Mouse (Mus musculus): ENCODE measurements around the gene Mob3b. TPM values are rescaled to one million over a fixed set of nuclear protein-coding genes. Genes with fewer than 3 reads are reported as not detected.
"Not testable (repeated sequence)": the region's sequence is repeated elsewhere in the genome, so short reads cannot be mapped to it uniquely, and the experiment has no call there.

The Mob3b gene
- polyA plus RNA-seq, 1 experiment from 2014 or later: 8.5 TPM

DNA sequence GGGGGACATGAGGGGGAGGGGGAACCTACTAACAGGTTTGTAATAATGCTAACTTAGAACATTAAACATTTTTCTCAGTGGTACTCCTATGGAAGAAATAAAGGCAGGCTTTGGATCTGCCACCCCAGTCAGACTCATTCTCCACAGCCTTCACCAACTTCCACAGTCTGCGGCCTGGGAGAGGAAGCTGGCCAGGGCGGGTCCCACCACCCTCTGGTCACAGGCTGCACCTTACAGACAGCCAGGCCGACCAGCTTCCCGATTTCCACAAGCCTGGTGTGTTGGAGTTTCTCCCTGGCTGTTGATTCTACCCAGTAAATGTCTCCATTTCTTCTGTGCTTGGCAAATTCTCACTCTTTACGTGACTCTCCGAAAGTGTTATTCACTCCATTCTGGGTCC is 197.8 kb downstream of the Mob3b start:
- 55% methylated on average over 6 of the region's 6 CpGs for WGBS (ENCODE audit: insufficient replicate concordance)
- H3K9ac ChIP-seq: no peak overlapping the region
- no peak overlapping the region for H3K4me2 ChIP-seq
- no peaks in the 10 kb centered on the region for H3K9me3 ChIP-seq (replicated peaks)
- H3K27ac ChIP-seq (replicated peaks): no peak overlapping the region
- no peak for ATAC-seq (ENCODE audit: insufficient read depth)
- 0 out of 2 replicates have a peak, but pooled peaks cover 4% of the 10 kb centered on the region for H3K4me1 ChIP-seq (replicated peaks)
- no peaks in the 10 kb centered on the region for H3K27me3 ChIP-seq
- no peaks in the 10 kb centered on the region for H3K36me3 ChIP-seq (replicated peaks)
- H3K4me3 ChIP-seq (replicated peaks): no peak overlapping the region

DNA sequence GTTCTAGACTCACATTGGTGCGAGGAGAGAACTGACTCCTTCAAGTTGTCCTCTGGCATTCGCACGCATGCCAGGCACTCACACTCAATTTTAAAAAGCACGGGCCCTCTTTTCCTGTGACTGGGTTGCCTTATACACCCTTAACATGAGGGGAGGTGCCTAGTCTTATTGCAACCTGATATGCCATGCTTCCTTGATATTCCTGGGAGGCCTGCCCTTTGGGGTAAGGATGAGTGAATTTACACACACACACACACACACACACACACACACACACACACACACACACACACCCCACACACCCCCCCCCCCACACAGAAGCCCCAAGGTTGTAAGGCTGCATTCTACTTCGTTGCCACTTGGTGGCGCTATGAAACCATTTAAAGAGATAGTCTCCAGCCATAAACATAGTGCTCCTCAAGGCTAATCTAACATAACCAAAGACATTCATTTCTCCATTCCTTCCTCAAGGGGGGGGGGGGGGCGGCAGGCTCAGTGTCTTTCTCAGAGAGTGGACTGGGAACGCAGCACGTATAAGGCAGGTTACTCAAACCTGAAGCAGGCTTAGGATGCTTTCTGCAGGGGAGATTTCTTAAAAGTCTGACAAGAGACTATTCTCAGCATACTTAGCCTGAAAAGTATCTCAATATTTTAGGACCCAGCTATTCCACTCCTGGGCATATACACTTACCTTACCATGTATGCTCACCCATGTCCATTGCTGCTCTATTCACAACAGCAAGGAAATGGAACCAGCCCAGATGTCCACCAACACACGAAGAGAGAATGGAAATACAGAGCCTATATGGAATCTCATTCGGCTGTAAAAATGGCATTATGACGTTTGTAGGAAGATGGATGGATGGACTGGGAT is 198.9 kb downstream of the Mob3b start:
- no peak for ATAC-seq (ENCODE audit: insufficient read depth)
- H3K27ac ChIP-seq (replicated peaks): no peak overlapping the region
- H3K9ac ChIP-seq: no peak overlapping the region
- H3K4me2 ChIP-seq: no peak overlapping the region
- no peaks in the 10 kb centered on the region for H3K9me3 ChIP-seq (replicated peaks)
- WGBS (ENCODE audit: insufficient replicate concordance): 40% methylated on average over 12 of the region's 12 CpGs
- H3K36me3 ChIP-seq (replicated peaks): no peaks in the 10 kb centered on the region
- no peaks in the 10 kb centered on the region for H3K27me3 ChIP-seq
- H3K4me1 ChIP-seq (replicated peaks): 0 out of 2 replicates have a peak, but pooled peaks cover 4% of the 10 kb centered on the region
- no peak overlapping the region for H3K4me3 ChIP-seq (replicated peaks)

DNA sequence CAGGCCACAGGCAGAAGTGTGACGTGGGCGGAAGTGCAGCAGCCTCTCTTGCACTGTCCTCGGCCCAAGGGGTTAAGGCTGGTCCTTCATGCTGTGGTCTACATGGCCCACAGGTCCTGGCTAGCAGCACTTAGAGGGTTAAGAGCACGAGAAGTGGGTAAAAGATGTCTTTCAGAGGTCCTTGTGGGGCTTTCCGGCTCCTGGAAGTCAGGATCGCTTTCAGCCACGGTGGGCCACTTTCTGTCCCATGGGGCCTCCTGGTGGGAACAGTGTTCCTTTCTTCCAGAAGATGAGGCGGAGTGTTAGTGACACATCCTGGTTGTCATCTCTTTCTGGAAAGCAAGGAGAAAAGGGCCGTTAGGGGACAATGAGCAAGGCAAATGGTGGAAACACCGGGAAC is 203.6 kb downstream of the Mob3b start:
- Histone ChIP-seq H3K36me3 (replicated peaks) (no peaks in the 10 kb centered on the region), H3K27ac (replicated peaks) (no peak overlapping the region), H3K4me3 (replicated peaks) (no peak overlapping the region), H3K27me3 (no peaks in the 10 kb centered on the region), H3K9ac (no peak overlapping the region), H3K4me2 (no peak overlapping the region), H3K9me3 (replicated peaks) (no peaks in the 10 kb centered on the region), H3K4me1 (replicated peaks) (no peaks in the 10 kb centered on the region)
- WGBS (ENCODE audit: insufficient replicate concordance): 73% methylated on average over 10 of the region's 10 CpGs
- ATAC-seq (ENCODE audit: insufficient read depth): no peak

DNA sequence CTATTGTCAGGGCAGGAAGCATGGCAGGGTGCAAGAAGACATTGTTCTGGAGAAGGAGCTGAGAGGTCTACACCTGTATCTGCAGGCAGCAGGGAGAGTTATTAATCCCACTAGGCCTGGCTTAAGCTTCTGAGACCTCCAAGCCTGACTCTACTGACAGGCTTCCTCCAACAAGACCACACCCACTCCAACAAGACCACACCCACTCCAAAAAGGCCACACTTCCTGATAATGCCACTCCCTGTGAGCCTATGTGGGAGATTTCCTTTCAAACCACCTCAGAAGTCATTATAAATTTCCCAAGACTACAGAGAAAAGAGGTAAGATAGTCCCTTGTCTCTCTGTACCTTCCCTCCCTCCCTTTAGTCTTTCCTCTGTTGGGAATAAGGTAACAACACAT is 210.1 kb downstream of the Mob3b start:
- Histone ChIP-seq H3K27ac (replicated peaks) (no peak overlapping the region), H3K4me1 (replicated peaks) (peaks cover 5% of the 10 kb centered on the region; the same call in 1 of the 2 replicates), H3K36me3 (replicated peaks) (no peaks in the 10 kb centered on the region), H3K27me3 (no peaks in the 10 kb centered on the region), H3K4me3 (replicated peaks) (no peak overlapping the region), H3K4me2 (no peak overlapping the region), H3K9ac (no peak overlapping the region), H3K9me3 (replicated peaks) (no peaks in the 10 kb centered on the region)
- ATAC-seq (ENCODE audit: insufficient read depth): no peak

DNA sequence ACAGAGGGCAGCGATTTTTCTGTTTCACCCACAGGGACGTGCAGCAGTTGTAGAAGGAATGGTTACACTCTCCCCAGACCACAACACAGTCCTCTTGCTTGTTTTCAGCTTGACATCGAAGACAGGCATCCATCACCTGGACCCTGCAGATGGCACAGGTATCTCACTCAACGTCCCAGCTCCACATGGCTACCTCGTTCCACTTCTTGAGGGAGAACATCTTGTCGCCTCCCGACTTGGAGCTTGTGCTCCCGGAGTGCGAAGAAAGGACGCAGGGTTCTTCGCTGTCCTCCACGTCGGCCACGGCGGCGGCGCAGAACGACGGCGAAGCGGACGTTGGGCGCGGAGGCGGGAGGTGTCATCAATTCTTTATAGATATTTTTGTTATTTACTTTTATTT is 216.2 kb downstream of the Mob3b start:
- WGBS (ENCODE audit: insufficient replicate concordance): 84% methylated on average over 25 of the region's 25 CpGs
- ATAC-seq (ENCODE audit: insufficient read depth): no peak

DNA sequence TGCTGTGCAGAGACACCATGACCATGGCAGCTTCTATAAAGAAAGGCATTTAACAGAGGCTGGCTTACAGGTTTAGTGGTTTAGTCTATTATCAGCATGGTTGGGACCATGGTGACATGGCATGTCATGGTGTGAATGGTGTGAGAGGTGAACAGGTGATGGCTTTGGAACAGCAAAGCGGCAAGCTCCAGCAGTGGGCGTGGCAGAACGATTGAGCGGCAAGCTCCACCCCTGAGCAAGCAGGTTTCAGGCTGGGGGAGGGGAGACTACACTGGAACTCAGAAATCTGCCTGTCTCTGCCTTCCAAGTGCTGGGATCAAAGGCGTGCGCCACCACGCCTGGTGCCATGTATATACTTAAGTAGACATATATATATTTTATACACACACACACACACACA is 228.9 kb downstream of the Mob3b start:
- H3K36me3 ChIP-seq (replicated peaks); H3K4me1 ChIP-seq (replicated peaks); H3K27ac ChIP-seq (replicated peaks); H3K9ac ChIP-seq; H3K4me3 ChIP-seq (replicated peaks); H3K4me2 ChIP-seq; H3K9me3 ChIP-seq (replicated peaks); ATAC-seq (ENCODE audit: insufficient read depth); H3K27me3 ChIP-seq: not testable (repeated sequence)
- 54% methylated on average over 7 of the region's 7 CpGs for WGBS (ENCODE audit: insufficient replicate concordance)

More for the DNA sequence above, 216.2 kb downstream of the Mob3b start:
- Histone ChIP-seq H3K27me3 (no peaks in the 10 kb centered on the region), H3K4me1 (replicated peaks) (no peaks in the 10 kb centered on the region), H3K4me2 (no peak overlapping the region), H3K9me3 (replicated peaks) (no peaks in the 10 kb centered on the region), H3K9ac (no peak overlapping the region), H3K36me3 (replicated peaks) (no peaks in the 10 kb centered on the region), H3K4me3 (replicated peaks) (no peak overlapping the region), H3K27ac (replicated peaks) (no peak overlapping the region)

DNA sequence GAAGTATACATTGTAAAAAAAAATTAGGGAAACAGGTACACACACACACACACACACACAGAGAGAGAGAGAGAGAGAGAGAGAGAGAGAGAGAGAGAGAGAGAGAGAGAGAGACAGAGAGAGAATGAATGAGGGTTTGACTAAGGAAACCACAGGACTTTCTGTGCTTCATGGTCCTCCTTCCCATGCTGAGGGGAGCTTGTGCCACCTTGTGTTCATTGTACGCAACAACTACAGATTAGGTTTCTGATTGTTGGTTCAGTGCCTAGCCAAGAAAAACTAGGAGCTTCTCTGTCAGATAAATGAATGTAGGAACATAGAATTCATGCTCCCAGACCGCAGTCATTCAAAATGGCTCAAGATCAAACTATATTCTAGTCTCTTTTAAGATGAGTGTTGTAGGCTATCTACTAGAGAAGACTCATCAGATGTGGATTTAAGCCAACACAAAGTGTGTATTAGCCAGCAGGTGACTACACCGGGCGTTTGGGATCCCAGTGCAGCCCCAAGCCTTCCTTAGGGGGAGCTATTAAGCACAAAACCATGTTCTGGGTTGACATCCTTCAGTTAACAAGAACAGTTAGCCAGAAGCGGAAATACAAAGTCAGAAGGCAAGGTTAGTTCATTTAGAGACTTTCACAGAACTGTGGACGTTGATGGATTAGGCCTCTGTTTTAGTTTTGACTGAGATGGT is 235.0 kb downstream of the Mob3b start:
- H3K27me3 ChIP-seq: no peaks in the 10 kb centered on the region
- no peak overlapping the region for H3K27ac ChIP-seq (replicated peaks)
- H3K9me3 ChIP-seq (replicated peaks): no peaks in the 10 kb centered on the region
- H3K4me2 ChIP-seq: no peak overlapping the region
- no peak for ATAC-seq (ENCODE audit: insufficient read depth)
- no peak overlapping the region for H3K4me3 ChIP-seq (replicated peaks)
- H3K9ac ChIP-seq: no peak overlapping the region
- no peaks in the 10 kb centered on the region for H3K4me1 ChIP-seq (replicated peaks)
- H3K36me3 ChIP-seq (replicated peaks): no peaks in the 10 kb centered on the region
- 47% methylated on average over 6 of the region's 6 CpGs for WGBS (ENCODE audit: insufficient replicate concordance)

DNA sequence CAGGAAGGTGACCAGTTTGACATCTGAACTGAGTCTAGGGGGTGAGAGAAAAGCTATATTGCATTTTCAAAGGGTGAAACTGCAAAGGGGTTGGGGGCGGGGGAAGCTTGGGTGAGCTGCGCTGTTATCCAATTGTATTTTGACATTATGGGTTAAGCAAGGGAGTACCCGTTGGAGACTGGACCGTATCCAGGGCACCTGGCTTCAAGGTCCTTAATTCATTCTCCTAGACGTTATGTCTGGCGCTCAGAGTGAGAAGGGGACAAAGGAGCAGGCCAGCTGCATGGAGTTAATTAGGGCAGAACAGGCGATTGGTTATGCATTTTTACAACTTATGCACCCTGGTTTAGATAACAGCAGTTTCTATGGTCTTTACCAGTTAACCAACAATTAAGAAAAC is 239.9 kb downstream of the Mob3b start:
- 59% methylated on average over 7 of the region's 7 CpGs for WGBS (ENCODE audit: insufficient replicate concordance)
- no peak for ATAC-seq (ENCODE audit: insufficient read depth)
- no peak overlapping the region for H3K4me3 ChIP-seq (replicated peaks)
- no peaks in the 10 kb centered on the region for H3K4me1 ChIP-seq (replicated peaks)
- H3K36me3 ChIP-seq (replicated peaks): no peaks in the 10 kb centered on the region
- H3K9ac ChIP-seq: no peak overlapping the region
- no peaks in the 10 kb centered on the region for H3K9me3 ChIP-seq (replicated peaks)
- H3K27me3 ChIP-seq: no peaks in the 10 kb centered on the region
- H3K4me2 ChIP-seq: no peak overlapping the region
- no peak overlapping the region for H3K27ac ChIP-seq (replicated peaks)

DNA sequence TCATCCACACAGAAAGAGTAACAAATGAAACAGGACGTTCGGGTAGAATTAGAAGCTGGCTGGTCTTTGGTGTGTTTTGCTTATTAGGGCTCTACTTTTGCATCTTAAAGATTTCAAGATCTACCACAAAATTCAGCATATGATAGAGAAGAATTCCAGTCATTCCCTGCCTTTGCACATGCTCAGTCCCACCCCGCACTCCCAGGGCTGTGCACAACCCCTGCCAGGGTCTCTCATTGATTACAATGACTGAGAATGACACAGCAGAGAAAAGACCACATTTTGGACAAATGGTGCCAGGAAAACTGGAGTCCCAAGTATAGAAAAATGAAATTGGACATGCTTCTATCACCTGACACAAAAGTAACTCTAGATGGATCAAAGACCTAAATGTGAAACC is 245.1 kb downstream of the Mob3b start:
- Histone ChIP-seq H3K27ac (replicated peaks) (no peak overlapping the region), H3K36me3 (replicated peaks) (no peaks in the 10 kb centered on the region), H3K4me1 (replicated peaks) (no peaks in the 10 kb centered on the region), H3K4me2 (no peak overlapping the region), H3K27me3 (no peaks in the 10 kb centered on the region), H3K9ac (no peak overlapping the region), H3K9me3 (replicated peaks) (no peaks in the 10 kb centered on the region), H3K4me3 (replicated peaks) (no peak overlapping the region)
- 62% methylated on average over 3 of the region's 3 CpGs for WGBS (ENCODE audit: insufficient replicate concordance)
- ATAC-seq (ENCODE audit: insufficient read depth): no peak

DNA sequence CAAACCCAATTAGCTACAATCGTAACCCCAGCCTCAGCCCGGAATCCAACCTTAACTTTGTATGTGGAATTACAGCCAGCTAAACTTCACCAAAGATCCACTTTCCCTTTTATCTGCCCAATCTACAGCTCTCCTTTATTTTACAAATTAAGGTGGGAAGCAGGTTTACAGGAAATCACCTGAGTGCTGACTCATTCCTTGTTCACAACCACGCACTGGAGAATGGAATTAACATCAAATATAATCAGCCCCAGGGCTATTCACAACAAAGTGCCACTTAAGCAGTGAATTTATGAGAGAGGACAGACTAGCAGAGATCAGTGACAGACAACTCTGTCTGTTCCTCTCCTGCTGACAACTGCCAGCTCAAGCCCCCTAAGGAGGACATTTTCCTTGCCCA is 245.9 kb downstream of the Mob3b start:
- H3K36me3 ChIP-seq (replicated peaks): no peaks in the 10 kb centered on the region
- H3K27me3 ChIP-seq: no peaks in the 10 kb centered on the region
- no peaks in the 10 kb centered on the region for H3K4me1 ChIP-seq (replicated peaks)
- ATAC-seq (ENCODE audit: insufficient read depth): no peak
- no peak overlapping the region for H3K4me3 ChIP-seq (replicated peaks)
- 58% methylated on average over 3 of the region's 3 CpGs for WGBS (ENCODE audit: insufficient replicate concordance)
- H3K9ac ChIP-seq: no peak overlapping the region
- no peak overlapping the region for H3K4me2 ChIP-seq
- H3K9me3 ChIP-seq (replicated peaks): no peaks in the 10 kb centered on the region
- no peak overlapping the region for H3K27ac ChIP-seq (replicated peaks)

DNA sequence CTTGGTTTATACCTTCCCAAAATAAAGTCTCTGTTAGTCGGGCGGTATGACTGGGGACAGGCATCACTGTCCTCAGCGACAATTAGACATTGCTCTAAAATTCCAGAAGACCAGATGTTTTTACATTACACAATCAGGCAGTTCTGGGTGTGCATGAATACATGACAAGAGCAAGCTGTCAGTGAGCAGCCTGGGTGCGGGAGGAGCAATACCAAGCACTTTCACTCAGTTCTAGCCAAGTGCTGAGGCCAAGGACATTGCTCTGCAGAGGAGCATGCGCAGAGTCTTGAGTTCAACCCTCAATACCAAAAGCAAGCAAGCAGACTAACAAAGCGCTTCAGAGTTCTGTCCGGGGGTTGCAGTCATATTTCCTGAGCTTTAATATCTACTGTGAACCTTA is 249.2 kb downstream of the Mob3b start:
- H3K36me3 ChIP-seq (replicated peaks): no peaks in the 10 kb centered on the region
- 72% methylated on average over 7 of the region's 7 CpGs for WGBS (ENCODE audit: insufficient replicate concordance)
- H3K4me3 ChIP-seq (replicated peaks): no peak overlapping the region
- H3K4me2 ChIP-seq: no peak overlapping the region
- no peaks in the 10 kb centered on the region for H3K27me3 ChIP-seq
- no peaks in the 10 kb centered on the region for H3K9me3 ChIP-seq (replicated peaks)
- H3K4me1 ChIP-seq (replicated peaks): no peaks in the 10 kb centered on the region
- no peak overlapping the region for H3K27ac ChIP-seq (replicated peaks)
- H3K9ac ChIP-seq: no peak overlapping the region
- ATAC-seq (ENCODE audit: insufficient read depth): no peak
